Mouse (Mus musculus) bone marrow, adult 2 months (tissue): ENCODE measurements at regions not wholly inside any gene's neighbourhood (a gene's known extent, or its start where the extent isn't known, plus 50 kb on each side); places are given as distances from the start of the nearest gene placed in this dataset.
"Not testable (repeated sequence)": the region's sequence is repeated elsewhere in the genome, so short reads cannot be mapped to it uniquely, and the experiment has no call there.

Experiments
- H3K27ac ChIP-seq: fragments of 200-500 bp; 2 replicates; pipeline ENCODE4 v1.5.1; 2012; ENCODE audit warnings: low read depth, mild to moderate bottlenecking, control low read depth, inconsistent platforms, low read length; ENCODE audit not compliant: control insufficient read depth, poor library complexity, insufficient read depth
- H3K4me1 ChIP-seq: fragments of 200-500 bp; 2 replicates; pipeline ENCODE4 v1.6.1; 2011; ENCODE audit warnings: low read length; ENCODE audit not compliant: control insufficient read depth, insufficient read depth
- H3K4me3 ChIP-seq: fragments of 200-500 bp; replicated peaks from 2 replicates; pipeline ENCODE3; 2011; ENCODE audit warnings: mild to moderate bottlenecking, low read depth, low read length, control low read depth; ENCODE audit not compliant: control insufficient read depth
- CTCF ChIP-seq: fragments of 200-500 bp; IDR thresholded peaks from 2 replicates; pipeline ENCODE4 v1.5.1; 2011; ENCODE audit warnings: low read length, control low read depth; ENCODE audit not compliant: control insufficient read depth, insufficient read depth
- POLR2A ChIP-seq: fragments of 200-500 bp; IDR thresholded peaks from 2 replicates; pipeline ENCODE4 v1.6.1; 2011; ENCODE audit warnings: low read depth, mild to moderate bottlenecking, control low read depth, low read length, borderline replicate concordance; ENCODE audit not compliant: control insufficient read depth
- WGBS: fragments of 180-500 bp; shearing (Covaris S2); methylation state at CpG from one replicate; pipeline ENCODE4 v1.1.7; 2018; 5-methylcytosine and 5-hydroxymethylcytosine counted together

- TF ChIP-seq CTCF: no peak
- no peak for TF ChIP-seq POLR2A
- WGBS: 80% methylated on average over 1 of the region's 1 CpGs
- no peak overlapping the region for H3K4me3 ChIP-seq
- no peaks in the 10 kb centered on the region for H3K4me1 ChIP-seq
- no peak overlapping the region for H3K27ac ChIP-seq
Measured at GRCm38 (mm10) chr14:37430656-37431055, 295.6 kb upstream of the Ghitm start.

GRCm38 (mm10) chr14:37425506-37425905 lies 290.4 kb upstream of the Ghitm start:
- no peak for TF ChIP-seq POLR2A
- TF ChIP-seq CTCF: no peak
- Histone ChIP-seq H3K27ac (no peak overlapping the region), H3K4me1 (no peaks in the 10 kb centered on the region), H3K4me3 (no peak overlapping the region)

GRCm38 (mm10) chr14:37421566-37421965 lies 286.5 kb upstream of the Ghitm start:
- Histone ChIP-seq H3K27ac (no peak overlapping the region), H3K4me1 (no peaks in the 10 kb centered on the region), H3K4me3 (no peak overlapping the region)
- WGBS: 54% methylated on average over 2 of the region's 2 CpGs
- TF ChIP-seq CTCF: no peak
- no peak for TF ChIP-seq POLR2A

- WGBS: 43% methylated on average over 1 of the region's 1 CpGs
- not testable (repeated sequence) for H3K27ac ChIP-seq, H3K4me3 ChIP-seq, H3K4me1 ChIP-seq
Measured at GRCm38 (mm10) chr14:37412583-37412982, 277.5 kb upstream of the Ghitm start.

- TF ChIP-seq POLR2A (no peak), CTCF (no peak)
- Histone ChIP-seq H3K27ac (no peak overlapping the region), H3K4me3 (no peak overlapping the region), H3K4me1 (no peaks in the 10 kb centered on the region)
- WGBS: 80% methylated on average over 1 of the region's 1 CpGs
Measured at GRCm38 (mm10) chr14:37371972-37372371, 236.9 kb upstream of the Ghitm start.

GRCm38 (mm10) chr14:37361896-37362295 lies 226.8 kb upstream of the Ghitm start:
- WGBS: 77% methylated on average over 3 of the region's 3 CpGs
- no peaks in the 10 kb centered on the region for H3K4me1 ChIP-seq
- no peak overlapping the region for H3K4me3 ChIP-seq
- H3K27ac ChIP-seq: no peak overlapping the region
- TF ChIP-seq CTCF (no peak), POLR2A (no peak)

GRCm38 (mm10) chr14:37355968-37356704 lies 221.1 kb upstream of the Ghitm start:
- H3K4me3 ChIP-seq: no peak overlapping the region
- TF ChIP-seq CTCF (no peak), POLR2A (no peak)

GRCm38 (mm10) chr14:37323392-37323791 lies 188.3 kb upstream of the Ghitm start:
- 8% methylated on average over 4 of the region's 4 CpGs for WGBS
- no peak overlapping the region for H3K27ac ChIP-seq
- no peaks in the 10 kb centered on the region for H3K4me1 ChIP-seq
- no peak overlapping the region for H3K4me3 ChIP-seq
- TF ChIP-seq CTCF (no peak), POLR2A (no peak)

More at GRCm38 (mm10) chr14:37355968-37356704, 221.1 kb upstream of the Ghitm start:
- H3K4me1 ChIP-seq: no peaks in the 10 kb centered on the region
- no peak overlapping the region for H3K27ac ChIP-seq
- WGBS: 33% methylated on average over 9 of the region's 9 CpGs
